Mouse (Mus musculus) forebrain, embryonic 10.5 days (tissue): ENCODE measurements around the gene Diras2. TPM values are rescaled to one million over a fixed set of nuclear protein-coding genes. Genes with fewer than 3 reads are reported as not detected.

ENCODE experiments used
- DNase-seq: peaks from one replicate; pipeline ENCODE4 v3.0.0-alpha.2; 2017; ENCODE audit warnings: low spot score; ENCODE audit errors: extremely low spot score
- H3K27ac ChIP-seq: fragments of 300-500 bp; sonication (generic); 2 replicates; pipeline ENCODE4 v1.5.1; 2016; ENCODE audit warnings: mild to moderate bottlenecking
- H3K27me3 ChIP-seq: fragments of 300-500 bp; sonication (generic); 2 replicates; pipeline ENCODE4 v1.6.1; 2016; ENCODE audit warnings: mild to moderate bottlenecking; ENCODE audit not compliant: poor library complexity, severe bottlenecking
- H3K36me3 ChIP-seq: fragments of 300-500 bp; sonication (generic); replicated peaks from 2 replicates; pipeline ENCODE4 v1.6.1; 2016; ENCODE audit warnings: mild to moderate bottlenecking, moderate library complexity
- H3K4me1 ChIP-seq: fragments of 300-500 bp; sonication (generic); 2 replicates; pipeline ENCODE4 v1.6.1; 2016
- H3K4me3 ChIP-seq: fragments of 300-500 bp; sonication (generic); 2 replicates; pipeline ENCODE4 v1.5.1; 2016; ENCODE audit warnings: mild to moderate bottlenecking, moderate library complexity
- H3K9me3 ChIP-seq: fragments of 300-500 bp; sonication (generic); 2 replicates; pipeline ENCODE4 v1.6.1; 2016; ENCODE audit warnings: mild to moderate bottlenecking, moderate library complexity
- WGBS: fragments of 180-500 bp; shearing (Covaris S2); methylation state at CpG from one replicate; pipeline ENCODE4 v1.1.7; 2016; 5-methylcytosine and 5-hydroxymethylcytosine counted together
- polyA plus RNA-seq: library from polyadenylated mRNA; unstranded; fragments of >200 nt; fragmentation: Nextera tagmentation; extraction: Ambion mirVana; gene quantifications from 2 replicates; pipeline ENCODE4 v1.2.1, GENCODE M21; 2016

The Diras2 gene
- 0.02 and 0.05 TPM in 2 replicates for polyA plus RNA-seq

DNA sequence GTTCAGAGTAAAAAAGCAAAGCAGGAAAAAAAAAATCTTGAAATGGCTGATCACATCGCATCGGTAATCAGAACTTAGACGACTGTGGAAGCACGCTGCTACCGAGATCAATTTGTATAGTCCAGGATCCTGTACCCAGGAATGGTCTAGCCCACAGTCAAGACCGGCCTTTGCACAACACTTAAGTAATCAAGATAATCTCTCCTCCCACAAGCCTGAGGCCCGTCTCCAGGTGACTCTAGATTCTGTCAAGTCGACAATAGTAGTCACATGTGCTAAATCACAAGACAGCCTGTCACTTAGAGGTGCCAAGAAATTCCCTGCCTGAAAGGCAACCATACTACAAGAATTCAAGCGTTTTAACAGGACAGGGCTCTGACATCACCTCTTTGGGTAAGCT, at the start of gene Diras2:
Diras2 (minus strand) TSS at position 159 of the 400 bp plus-strand sequence.
- WGBS = 58% methylated on average over 9 of the region's 9 CpGs
- DNase-seq = no peak
- Histone ChIP-seq H3K36me3 (no peaks in the 10 kb centered on the region), H3K27ac (peak within 1 kb of the TSS; percentile 73), H3K4me3 (peak within 1 kb of the TSS; percentile 64), H3K27me3 (peaks cover 54% of the 10 kb centered on the region), H3K4me1 (peaks cover 12% of the 10 kb centered on the region), H3K9me3 (no peaks in the 10 kb centered on the region; the same call in 1 of the 2 replicates)

GRCm38 (mm10) chr13:52578776-52579175, 47.7 kb upstream of the Diras2 start:
- no peaks in the 10 kb centered on the region for H3K9me3 ChIP-seq
- WGBS = 84% methylated on average over 2 of the region's 2 CpGs
- no peak overlapping the region for H3K4me3 ChIP-seq
- no peaks in the 10 kb centered on the region for H3K36me3 ChIP-seq
- H3K27ac ChIP-seq = no peak overlapping the region
- no peak for DNase-seq
- peaks cover 30% of the 10 kb centered on the region for H3K27me3 ChIP-seq
- H3K4me1 ChIP-seq = peaks cover 25% of the 10 kb centered on the region

GRCm38 (mm10) chr13:52577939-52578338, 46.9 kb upstream of the Diras2 start:
- Histone ChIP-seq H3K4me3 (no peak overlapping the region), H3K4me1 (peaks cover 21% of the 10 kb centered on the region), H3K36me3 (no peaks in the 10 kb centered on the region), H3K27ac (no peak overlapping the region), H3K27me3 (peaks cover 23% of the 10 kb centered on the region), H3K9me3 (no peaks in the 10 kb centered on the region)
- WGBS = 65% methylated on average over 4 of the region's 4 CpGs
- DNase-seq = no peak

DNA sequence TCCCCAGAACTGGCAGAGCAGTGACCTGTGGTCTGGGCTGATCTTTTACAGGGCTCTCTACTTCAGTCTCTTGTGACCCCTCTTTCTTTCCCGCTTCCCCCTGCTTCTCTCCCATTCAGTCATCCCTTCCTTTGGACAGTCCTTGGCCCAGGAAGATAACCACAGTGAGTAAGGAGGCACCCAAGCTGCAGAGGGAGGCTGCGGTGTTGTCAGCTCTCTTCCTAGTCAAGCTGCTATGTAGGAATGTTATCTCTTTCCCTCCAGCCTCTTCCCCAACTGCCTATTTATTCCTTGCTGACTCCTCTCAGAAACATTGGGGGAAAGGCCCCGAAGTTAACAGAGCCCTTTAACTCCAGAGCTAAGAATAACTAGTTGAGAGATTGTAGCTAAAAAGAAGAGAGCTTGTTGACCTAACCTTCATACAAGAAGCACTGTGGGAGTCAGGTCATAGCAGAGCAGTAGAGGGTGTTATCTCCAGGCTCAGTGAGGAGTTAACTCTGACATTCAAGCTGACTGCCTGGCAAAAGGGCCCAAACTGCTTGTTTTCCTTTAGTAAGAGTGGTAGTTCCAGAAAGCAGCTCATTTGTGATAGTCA, 46.3 kb upstream of the Diras2 start:
- Histone ChIP-seq H3K27me3 (peaks cover 18% of the 10 kb centered on the region), H3K36me3 (no peaks in the 10 kb centered on the region), H3K4me3 (no peak overlapping the region), H3K27ac (no peak overlapping the region), H3K4me1 (peaks cover 16% of the 10 kb centered on the region), H3K9me3 (no peaks in the 10 kb centered on the region)
- WGBS = 82% methylated on average over 3 of the region's 3 CpGs
- no peak for DNase-seq

DNA sequence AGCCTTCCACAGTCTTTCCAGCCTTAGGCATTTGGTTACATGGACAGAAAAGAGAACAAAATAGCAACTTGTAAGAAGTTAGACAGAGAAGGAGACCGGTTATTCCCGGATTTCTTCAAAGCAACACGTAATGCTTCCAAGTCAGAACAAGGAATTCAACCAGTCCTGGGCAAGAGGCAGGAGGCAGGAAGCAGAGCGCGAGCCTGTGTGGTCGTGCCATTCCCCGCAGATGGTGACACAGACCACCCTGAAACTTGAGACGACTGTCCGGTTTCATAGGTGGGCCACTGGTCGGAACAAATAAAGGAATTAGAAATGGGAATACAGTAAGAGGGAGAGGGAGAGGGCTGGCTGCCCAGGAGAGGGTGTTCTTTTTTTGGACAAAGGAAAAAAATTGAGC, 45.8 kb upstream of the Diras2 start:
- Histone ChIP-seq H3K9me3 (no peaks in the 10 kb centered on the region), H3K27ac (no peak overlapping the region), H3K4me3 (no peak overlapping the region), H3K27me3 (peaks cover 12% of the 10 kb centered on the region), H3K36me3 (no peaks in the 10 kb centered on the region), H3K4me1 (peaks cover 16% of the 10 kb centered on the region)
- 67% methylated on average over 10 of the region's 10 CpGs for WGBS
- no peak for DNase-seq

DNA sequence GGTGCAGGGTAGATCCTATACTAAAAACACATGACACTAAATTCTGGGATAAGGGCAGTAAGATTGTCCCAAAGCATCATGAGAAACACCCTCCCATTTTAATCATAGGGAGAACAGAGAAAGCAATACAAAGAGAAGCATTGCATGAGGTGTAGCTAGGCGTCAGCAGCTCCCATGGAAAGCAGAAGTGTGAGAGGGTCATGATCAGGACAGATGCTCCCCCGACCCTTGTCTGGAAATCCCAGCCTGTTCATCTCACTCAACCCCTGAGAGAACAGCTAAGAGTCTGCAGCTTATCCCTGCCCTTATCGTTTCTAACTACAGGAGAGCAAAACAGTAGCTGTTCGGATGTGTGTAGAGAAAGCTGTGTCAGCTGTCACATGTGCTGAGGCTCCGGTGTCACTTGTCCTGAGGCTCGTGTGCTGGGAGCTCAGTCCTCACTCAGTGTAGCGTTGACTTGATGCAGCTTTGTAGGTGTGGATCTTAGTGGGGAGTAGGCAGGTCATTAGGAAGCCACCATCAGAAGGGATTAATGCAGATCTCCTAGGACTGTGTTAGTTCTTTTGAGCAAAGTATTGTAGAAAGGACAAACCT, 45.0 kb upstream of the Diras2 start:
- Histone ChIP-seq H3K4me3 (no peak overlapping the region), H3K4me1 (peaks cover 16% of the 10 kb centered on the region), H3K36me3 (no peaks in the 10 kb centered on the region), H3K27me3 (peaks cover 5% of the 10 kb centered on the region), H3K9me3 (no peaks in the 10 kb centered on the region), H3K27ac (no peak overlapping the region)
- DNase-seq = no peak
- 78% methylated on average over 7 of the region's 7 CpGs for WGBS

DNA sequence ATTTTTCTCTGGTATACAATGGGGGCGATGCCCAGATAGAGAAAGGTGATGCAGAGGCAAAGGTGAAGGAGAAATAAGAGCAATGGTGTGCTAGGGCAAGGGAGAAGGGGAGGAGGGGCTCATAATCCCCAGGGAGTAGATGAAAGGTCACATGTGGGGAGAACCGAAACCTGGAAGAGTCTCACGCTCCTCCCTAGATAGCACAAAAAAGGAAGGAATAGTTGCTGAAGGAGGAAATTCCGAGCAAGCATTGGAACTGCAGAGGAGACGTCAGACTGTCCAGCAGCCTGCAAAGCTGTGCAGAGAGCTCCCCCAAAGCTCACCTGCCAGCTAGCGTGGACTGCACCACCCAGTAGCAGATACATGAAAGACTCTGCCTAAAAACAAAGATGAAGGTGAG, 44.4 kb upstream of the Diras2 start:
- Histone ChIP-seq H3K4me3 (no peak overlapping the region), H3K4me1 (peaks cover 16% of the 10 kb centered on the region), H3K9me3 (no peaks in the 10 kb centered on the region), H3K27ac (no peak overlapping the region), H3K36me3 (no peaks in the 10 kb centered on the region), H3K27me3 (no peaks in the 10 kb centered on the region)
- DNase-seq = no peak
- WGBS = 86% methylated on average over 6 of the region's 6 CpGs

GRCm38 (mm10) chr13:52574311-52574710, 43.2 kb upstream of the Diras2 start:
- H3K4me3 ChIP-seq = no peak overlapping the region
- H3K27ac ChIP-seq = no peak overlapping the region
- no peaks in the 10 kb centered on the region for H3K36me3 ChIP-seq
- H3K4me1 ChIP-seq = peaks cover 16% of the 10 kb centered on the region
- no peaks in the 10 kb centered on the region for H3K27me3 ChIP-seq
- no peaks in the 10 kb centered on the region for H3K9me3 ChIP-seq
- DNase-seq = no peak
- WGBS = 89% methylated on average over 2 of the region's 2 CpGs

- no peaks in the 10 kb centered on the region for H3K9me3 ChIP-seq
- no peak overlapping the region for H3K27ac ChIP-seq
- no peak for DNase-seq
- peaks cover 11% of the 10 kb centered on the region for H3K4me1 ChIP-seq
- 81% methylated on average over 9 of the region's 9 CpGs for WGBS
- no peak overlapping the region for H3K4me3 ChIP-seq
- no peaks in the 10 kb centered on the region for H3K36me3 ChIP-seq
- H3K27me3 ChIP-seq = no peaks in the 10 kb centered on the region
Observed at GRCm38 (mm10) chr13:52572451-52573446, 41.7 kb upstream of the Diras2 start.

DNA sequence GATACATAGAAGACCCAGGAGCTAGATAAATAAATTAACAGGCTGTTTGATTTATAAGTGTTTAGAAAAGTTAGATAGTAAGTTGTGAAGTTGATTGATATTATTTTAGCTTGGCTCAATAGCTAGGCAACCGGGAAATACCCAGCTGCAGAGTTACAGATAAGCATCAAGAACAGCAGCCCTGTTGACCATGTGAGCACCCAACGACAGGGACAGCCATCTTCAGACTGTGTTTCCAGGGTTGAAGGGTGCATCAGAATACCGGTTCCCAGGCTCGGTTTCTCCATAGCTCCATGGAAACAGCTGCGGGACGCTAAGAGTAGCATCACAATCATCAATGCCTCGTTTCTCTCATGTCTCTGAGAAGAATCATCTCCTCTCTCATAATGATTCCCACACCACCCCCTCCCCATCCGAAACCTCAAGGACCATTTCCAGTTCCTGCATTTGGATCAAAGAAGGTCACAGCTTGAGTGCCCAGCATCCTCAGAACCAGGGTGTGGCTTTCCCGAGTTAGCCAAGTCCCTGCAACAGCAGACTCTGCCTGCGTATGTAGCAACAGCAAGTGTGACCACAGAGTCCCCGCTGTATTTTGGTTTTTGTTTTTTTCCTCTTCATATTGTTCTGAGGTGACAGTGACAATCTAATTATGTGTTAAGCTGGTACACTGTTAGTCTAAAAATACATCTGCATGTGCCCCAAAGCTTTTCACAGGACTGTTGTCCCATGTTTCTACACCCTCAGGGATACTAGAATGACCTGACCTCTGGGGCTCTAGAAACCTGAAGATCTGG, 40.7 kb upstream of the Diras2 start:
- 89% methylated on average over 11 of the region's 11 CpGs for WGBS
- H3K9me3 ChIP-seq = no peaks in the 10 kb centered on the region
- H3K27me3 ChIP-seq = no peaks in the 10 kb centered on the region
- H3K36me3 ChIP-seq = no peaks in the 10 kb centered on the region
- H3K27ac ChIP-seq = no peak overlapping the region
- H3K4me1 ChIP-seq = peaks cover 2% of the 10 kb centered on the region; the same call in 1 of the 2 replicates
- no peak for DNase-seq
- H3K4me3 ChIP-seq = no peak overlapping the region

DNA sequence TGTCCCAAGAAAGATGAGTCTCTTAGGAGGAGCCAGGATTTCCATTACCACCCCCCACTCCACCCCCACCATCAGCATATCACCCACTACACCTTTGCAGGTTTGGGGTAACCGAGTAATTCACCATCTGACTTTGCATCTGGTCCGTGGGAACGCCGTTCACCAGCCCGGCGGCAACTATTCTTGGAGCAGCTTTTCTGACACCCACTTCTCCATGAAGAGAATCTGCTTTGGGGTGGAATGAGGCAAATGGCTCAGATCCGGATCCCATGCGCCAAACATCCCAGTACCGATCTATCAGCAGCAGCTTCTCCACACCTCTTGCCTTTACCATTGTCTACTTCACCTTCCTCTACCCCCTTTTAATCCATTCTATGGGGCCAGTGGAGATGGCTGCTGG, 39.2 kb upstream of the Diras2 start:
- DNase-seq = no peak

GRCm38 (mm10) chr13:52569194-52569769, 38.2 kb upstream of the Diras2 start:
- no peaks in the 10 kb centered on the region for H3K9me3 ChIP-seq
- H3K4me3 ChIP-seq = no peak overlapping the region
- no peaks in the 10 kb centered on the region for H3K36me3 ChIP-seq
- DNase-seq = no peak
- WGBS = 82% methylated on average over 8 of the region's 8 CpGs
- no peaks in the 10 kb centered on the region for H3K27me3 ChIP-seq
- H3K27ac ChIP-seq = no peak overlapping the region
- peaks cover 8% of the 10 kb centered on the region for H3K4me1 ChIP-seq

More for the DNA sequence above, 39.2 kb upstream of the Diras2 start:
- Histone ChIP-seq H3K9me3 (no peaks in the 10 kb centered on the region), H3K27ac (no peak overlapping the region), H3K4me3 (no peak overlapping the region), H3K27me3 (no peaks in the 10 kb centered on the region), H3K4me1 (peaks cover 3% of the 10 kb centered on the region), H3K36me3 (no peaks in the 10 kb centered on the region)
- 94% methylated on average over 9 of the region's 9 CpGs for WGBS
